Mouse (Mus musculus): ENCODE measurements around the gene Prss21.

- TF ChIP-seq CTCF (IDR thresholded peaks at IDR 0.05; ENCODE audit: borderline replicate concordance, insufficient read depth, low read length), result no peak
- no peak for TF ChIP-seq POLR2A (IDR thresholded peaks at IDR 0.05; ENCODE audit: low read depth, low read length)
These were observed 44.2 kb upstream of the Prss21 start for GRCm38 (mm10) chr17:23823614-23824013.
